Mouse (Mus musculus): ENCODE data around the gene Sesn1.
"Not testable (repeated sequence)": the region's sequence is repeated elsewhere in the genome, so short reads cannot be mapped to it uniquely, and the experiment has no call there.

The Sesn1 gene

GRCm38 (mm10) chr10:41809771-41810563 is at the start of gene Sesn1, which contains the start of gene Cep57l1:
TSS of gene Sesn1 (plus strand) at chr10:41809935.
TSS of gene Cep57l1 (minus strand) at chr10:41809871.
- ATAC-seq (ENCODE audit: low TSS enrichment) = peak; percentile 70

- ATAC-seq (ENCODE audit: low TSS enrichment) = no peak
Observed at GRCm38 (mm10) chr10:41760866-41761265, 48.9 kb upstream of the Sesn1 start.

- ATAC-seq (ENCODE audit: low TSS enrichment) = no peak
Observed at GRCm38 (mm10) chr10:41763741-41764385, 45.9 kb upstream of the Sesn1 start.

GRCm38 (mm10) chr10:41765586-41765985 is 44.1 kb upstream of the Sesn1 start:
- no peak for ATAC-seq (ENCODE audit: low TSS enrichment)

- peak; percentile 59 for ATAC-seq (ENCODE audit: low TSS enrichment)
Observed at GRCm38 (mm10) chr10:41766280-41766679, 43.5 kb upstream of the Sesn1 start.

- no peak for ATAC-seq (ENCODE audit: low TSS enrichment)
Observed at GRCm38 (mm10) chr10:41767254-41767653, 42.5 kb upstream of the Sesn1 start.

GRCm38 (mm10) chr10:41792375-41792774 is 17.4 kb upstream of the Sesn1 start:
- no peak for ATAC-seq (ENCODE audit: low TSS enrichment)

GRCm38 (mm10) chr10:41797253-41797652 is 12.5 kb upstream of the Sesn1 start:
- ATAC-seq (ENCODE audit: low TSS enrichment) = no peak

GRCm38 (mm10) chr10:41803467-41803866 is 6.3 kb upstream of the Sesn1 start:
- ATAC-seq (ENCODE audit: low TSS enrichment) = no peak

GRCm38 (mm10) chr10:41804711-41805110 is 5.0 kb upstream of the Sesn1 start:
- no peak for ATAC-seq (ENCODE audit: low TSS enrichment)

- ATAC-seq (ENCODE audit: low TSS enrichment) = no peak
Observed at GRCm38 (mm10) chr10:41805729-41806355, 3.9 kb upstream of the Sesn1 start.

- peak; percentile 86 for ATAC-seq (ENCODE audit: low TSS enrichment)
Observed at GRCm38 (mm10) chr10:41809080-41809770, 510 bp upstream of the Sesn1 start.

- ATAC-seq (ENCODE audit: low TSS enrichment) = 0 out of 2 replicates have a peak, but pooled peaks have one; percentile 2
Observed at GRCm38 (mm10) chr10:41810564-41811455, 1.1 kb downstream of the Sesn1 start.

- ATAC-seq (ENCODE audit: low TSS enrichment) = no peak
Observed at GRCm38 (mm10) chr10:41812566-41812965, 2.8 kb downstream of the Sesn1 start.

- no peak for ATAC-seq (ENCODE audit: low TSS enrichment)
Observed at GRCm38 (mm10) chr10:41814305-41814853, 4.6 kb downstream of the Sesn1 start.

- no peak for ATAC-seq (ENCODE audit: low TSS enrichment)
Observed at GRCm38 (mm10) chr10:41816516-41816915, 6.8 kb downstream of the Sesn1 start.

GRCm38 (mm10) chr10:41818036-41818732 is 8.4 kb downstream of the Sesn1 start:
- ATAC-seq (ENCODE audit: low TSS enrichment) = no peak

- ATAC-seq (ENCODE audit: low TSS enrichment) = not testable (repeated sequence)
Observed at GRCm38 (mm10) chr10:41818733-41819070, 9.0 kb downstream of the Sesn1 start.

- peak; percentile 15; the same call in 1 of the 2 replicates for ATAC-seq (ENCODE audit: low TSS enrichment)
Observed at GRCm38 (mm10) chr10:41819307-41819706, 9.6 kb downstream of the Sesn1 start.

- ATAC-seq (ENCODE audit: low TSS enrichment) = no peak
Observed at GRCm38 (mm10) chr10:41820401-41820800, 10.7 kb downstream of the Sesn1 start.

All from frontal cortex, adult (tissue).